Mouse (Mus musculus): Measurements from ENCODE around the gene Lbx2.

Gene Lbx2

GRCm38 (mm10) chr6:83136291-83136880 is 50.2 kb downstream of the Lbx2 start:
- DNase-seq = no peak

GRCm38 (mm10) chr6:83136881-83137575 is 50.9 kb downstream of the Lbx2 start:
- peak in 1 of 2 experiments; percentile 38 for DNase-seq

GRCm38 (mm10) chr6:83137576-83137950 is 51.4 kb downstream of the Lbx2 start:
- peak in 1 of 2 experiments; percentile 53 for DNase-seq
